Mouse (Mus musculus) kidney, embryonic 16.5 days (tissue): ENCODE data around the gene Ank2. TPM values are rescaled to one million over a fixed set of nuclear protein-coding genes. Genes with fewer than 3 reads are reported as not detected.

ENCODE experiments used
- ATAC-seq: fragments of 200-750 bp; cut with Nextera tagmentation; 2 replicates; pipeline ENCODE4 v1.8.0; 2017; ENCODE audit warnings: moderate TSS enrichment; ENCODE audit not compliant: low FRiP score, low TSS enrichment
- H3K27ac ChIP-seq: fragments of 300-500 bp; sonication (generic); 2 replicates; pipeline ENCODE4 v1.5.1; 2014; ENCODE audit warnings: low read length
- H3K27me3 ChIP-seq: fragments of 300-500 bp; sonication (generic); 2 replicates; pipeline ENCODE4 v1.6.1; 2014; ENCODE audit warnings: low read length, control low read depth, mixed read lengths; ENCODE audit not compliant: insufficient read depth
- H3K36me3 ChIP-seq: fragments of 300-500 bp; sonication (generic); 2 replicates; pipeline ENCODE4 v1.6.1; 2014; ENCODE audit warnings: low read length, control low read depth, mixed read lengths; ENCODE audit not compliant: insufficient read depth
- H3K4me1 ChIP-seq: fragments of 300-500 bp; sonication (generic); 2 replicates; pipeline ENCODE4 v1.6.1; 2014; ENCODE audit warnings: low read length, control low read depth, mixed read lengths; ENCODE audit not compliant: insufficient read depth
- H3K4me2 ChIP-seq: fragments of 300-500 bp; sonication (generic); replicated peaks from 2 replicates; pipeline ENCODE4 v1.6.1; 2014; ENCODE audit warnings: low read depth, low read length
- H3K4me3 ChIP-seq: fragments of 300-500 bp; sonication (generic); 2 replicates; pipeline ENCODE4 v1.5.1; 2014; ENCODE audit warnings: mild to moderate bottlenecking, low read length
- H3K9ac ChIP-seq: fragments of 300-500 bp; sonication (generic); replicated peaks from 2 replicates; pipeline ENCODE4 v1.6.1; 2014; ENCODE audit warnings: low read length
- H3K9me3 ChIP-seq: fragments of 300-500 bp; sonication (generic); 2 replicates; pipeline ENCODE4 v1.6.1; 2016; ENCODE audit warnings: low read length, control low read depth
- WGBS: fragments of 180-500 bp; shearing (Covaris S2); extraction: QIAGEN DNeasy Blood & Tissue Kit; methylation state at CpG from one replicate; pipeline ENCODE4 v1.1.7; 2014; 5-methylcytosine and 5-hydroxymethylcytosine counted together
- polyA plus RNA-seq: library from polyadenylated mRNA; unstranded; fragments of >200 nt; fragmentation: Nextera tagmentation; extraction: Ambion mirVana; gene quantifications from 2 replicates; pipeline ENCODE4 v1.2.1, GENCODE M21; 2015

Gene Ank2
- polyA plus RNA-seq, 1 experiment from 2014 or later = 7.5 TPM

DNA sequence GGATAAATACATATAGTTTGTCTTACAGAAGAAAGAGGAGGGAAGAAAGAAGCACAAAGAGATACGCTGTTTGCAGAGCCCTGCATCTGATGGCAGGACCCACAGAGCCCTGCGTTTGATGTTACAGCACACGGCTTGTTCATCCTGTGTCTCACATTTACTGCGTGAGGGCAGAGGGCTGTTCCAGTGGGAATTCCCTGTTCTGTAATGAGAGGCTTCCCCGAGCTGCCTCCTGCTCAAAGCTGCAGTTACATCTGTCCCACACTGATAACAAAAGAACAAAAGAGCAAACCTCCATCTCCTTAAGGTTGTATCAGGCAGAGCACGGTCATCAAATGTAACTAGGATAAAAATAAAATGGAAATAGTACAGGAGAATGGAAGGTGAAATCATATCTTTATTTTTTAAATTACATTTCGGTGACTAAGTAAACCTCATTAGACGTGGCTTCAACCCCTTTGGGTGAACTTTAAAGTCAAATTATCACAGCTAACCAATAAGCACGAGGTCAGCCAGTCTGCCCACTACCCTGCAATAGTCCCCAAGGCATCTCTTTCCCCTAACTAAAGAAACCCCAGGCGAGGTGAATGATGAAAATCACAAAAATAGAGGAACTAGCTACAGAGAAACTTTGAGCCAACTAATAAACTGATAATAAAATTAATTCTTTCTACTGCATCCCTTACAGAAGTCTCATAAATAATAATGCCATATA, 255.1 kb downstream of the Ank2 start:
- WGBS = 42% methylated on average over 10 of the region's 10 CpGs
- Histone ChIP-seq H3K27ac (no peak overlapping the region), H3K4me1 (peaks cover 5% of the 10 kb centered on the region; the same call in 1 of the 2 replicates), H3K9ac (no peak overlapping the region), H3K9me3 (no peaks in the 10 kb centered on the region), H3K4me2 (no peak overlapping the region), H3K4me3 (no peak overlapping the region), H3K36me3 (no peaks in the 10 kb centered on the region), H3K27me3 (no peaks in the 10 kb centered on the region)
- no peak for ATAC-seq

DNA sequence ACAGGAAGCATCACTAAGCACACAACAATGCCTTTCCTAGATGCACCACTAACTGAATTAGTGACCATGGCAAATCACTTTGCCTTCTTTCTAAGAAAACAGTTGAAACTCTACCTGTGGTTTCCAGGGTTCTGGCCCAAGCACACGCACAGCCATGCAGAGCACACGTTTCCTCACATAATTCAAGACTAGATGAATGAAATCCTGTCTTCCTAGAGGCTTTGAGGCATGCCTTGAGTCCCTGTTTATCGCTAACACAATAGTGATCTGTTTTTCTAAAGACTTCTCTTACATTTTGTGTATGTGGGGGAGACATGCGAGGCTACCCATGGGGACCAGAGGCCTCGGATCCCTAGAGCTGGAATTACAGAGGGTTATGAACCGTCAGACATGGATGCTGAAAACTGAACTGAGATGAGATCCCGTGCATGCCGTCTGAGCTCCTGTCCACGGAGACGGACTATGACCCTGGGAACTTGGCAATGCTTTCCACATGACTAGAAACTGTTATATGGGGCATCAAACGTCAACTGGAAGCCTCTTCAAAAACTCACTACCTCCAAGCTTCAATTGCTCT, 256.8 kb downstream of the Ank2 start:
- Histone ChIP-seq H3K4me1 (peaks cover 1% of the 10 kb centered on the region; the same call in 1 of the 2 replicates), H3K9me3 (no peaks in the 10 kb centered on the region), H3K4me3 (no peak overlapping the region), H3K9ac (no peak overlapping the region), H3K4me2 (no peak overlapping the region), H3K27ac (no peak overlapping the region), H3K36me3 (no peaks in the 10 kb centered on the region), H3K27me3 (no peaks in the 10 kb centered on the region)
- WGBS = 46% methylated on average over 11 of the region's 11 CpGs
- ATAC-seq = peak; percentile 31; the same call in 1 of the 2 replicates

DNA sequence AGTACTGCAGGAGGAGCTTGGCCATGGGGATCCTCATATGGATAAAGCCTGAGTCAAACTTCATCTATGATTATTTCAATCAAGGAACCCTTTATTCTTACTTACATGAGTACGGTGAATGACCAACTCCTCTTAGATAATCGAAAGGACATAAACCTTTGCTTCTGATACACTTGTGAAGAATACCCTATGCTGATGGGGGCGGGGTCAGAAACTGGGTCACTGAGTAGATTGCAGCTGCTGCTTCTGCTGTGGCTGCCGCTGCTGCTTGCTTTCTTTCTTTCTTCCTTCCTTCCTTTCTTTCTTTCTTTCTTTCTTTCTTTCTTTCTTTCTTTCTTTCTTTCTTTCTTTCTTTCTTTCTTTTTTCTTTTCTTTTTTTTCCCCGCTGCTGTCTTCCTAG, 263.9 kb downstream of the Ank2 start:
- WGBS = 88% methylated on average over 5 of the region's 5 CpGs

DNA sequence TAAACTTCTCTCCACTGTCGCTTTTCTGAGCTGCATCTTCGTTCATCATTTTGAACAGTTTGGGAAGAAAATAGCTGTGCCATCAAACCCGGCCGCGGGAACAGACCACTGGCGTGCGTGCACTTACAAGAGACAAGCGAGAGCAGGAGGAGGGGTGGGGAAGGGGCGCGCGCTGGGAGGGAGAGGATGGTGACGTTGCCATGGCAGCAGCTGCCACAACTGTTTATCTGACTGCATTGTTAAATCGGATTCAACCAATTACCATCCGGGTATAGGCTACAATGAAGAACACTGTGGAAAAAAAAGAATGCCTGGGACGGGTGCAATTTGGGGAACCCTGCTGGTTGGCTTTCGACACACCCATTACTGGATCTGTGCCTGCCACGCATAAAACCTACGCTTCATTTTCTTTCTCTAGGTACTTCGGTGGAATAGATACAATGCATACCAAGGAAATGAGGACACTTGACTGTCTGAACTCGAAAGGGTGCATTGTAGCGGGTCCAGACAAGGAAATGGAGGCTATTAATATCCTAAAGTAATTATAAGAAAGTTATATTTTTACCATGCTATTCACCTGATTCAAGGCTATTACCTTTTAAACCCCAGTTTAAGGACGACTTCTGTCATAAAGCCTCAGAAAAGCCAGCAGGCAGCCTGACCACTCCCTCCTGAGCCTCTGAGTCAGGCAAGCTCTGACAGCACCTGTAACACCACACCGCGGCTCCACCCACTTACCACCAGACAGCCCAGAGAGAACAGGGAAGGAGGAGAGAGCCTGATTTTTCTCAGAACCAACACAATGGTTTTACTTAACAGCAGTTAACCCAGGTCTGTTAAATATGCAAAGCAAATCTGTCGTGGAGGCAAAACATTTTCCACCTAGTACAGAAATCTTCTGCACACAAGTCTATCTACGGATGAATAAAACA, 273.1 kb downstream of the Ank2 start:
- Histone ChIP-seq H3K4me2 (peak overlapping the region; percentile 71), H3K27ac (no peak overlapping the region), H3K36me3 (no peaks in the 10 kb centered on the region), H3K27me3 (no peaks in the 10 kb centered on the region), H3K9ac (no peak overlapping the region), H3K4me1 (peaks cover 13% of the 10 kb centered on the region), H3K9me3 (no peaks in the 10 kb centered on the region), H3K4me3 (peak overlapping the region; percentile 38)
- peak; percentile 89; the same call in 1 of the 2 replicates for ATAC-seq
- 4% methylated on average over 26 of the region's 26 CpGs for WGBS

More for the DNA sequence above, 263.9 kb downstream of the Ank2 start:
- Histone ChIP-seq H3K27me3 (no peaks in the 10 kb centered on the region), H3K27ac (no peak overlapping the region), H3K9me3 (no peaks in the 10 kb centered on the region), H3K4me2 (no peak overlapping the region), H3K9ac (no peak overlapping the region), H3K36me3 (no peaks in the 10 kb centered on the region), H3K4me1 (no peaks in the 10 kb centered on the region), H3K4me3 (no peak overlapping the region)
- no peak for ATAC-seq

DNA sequence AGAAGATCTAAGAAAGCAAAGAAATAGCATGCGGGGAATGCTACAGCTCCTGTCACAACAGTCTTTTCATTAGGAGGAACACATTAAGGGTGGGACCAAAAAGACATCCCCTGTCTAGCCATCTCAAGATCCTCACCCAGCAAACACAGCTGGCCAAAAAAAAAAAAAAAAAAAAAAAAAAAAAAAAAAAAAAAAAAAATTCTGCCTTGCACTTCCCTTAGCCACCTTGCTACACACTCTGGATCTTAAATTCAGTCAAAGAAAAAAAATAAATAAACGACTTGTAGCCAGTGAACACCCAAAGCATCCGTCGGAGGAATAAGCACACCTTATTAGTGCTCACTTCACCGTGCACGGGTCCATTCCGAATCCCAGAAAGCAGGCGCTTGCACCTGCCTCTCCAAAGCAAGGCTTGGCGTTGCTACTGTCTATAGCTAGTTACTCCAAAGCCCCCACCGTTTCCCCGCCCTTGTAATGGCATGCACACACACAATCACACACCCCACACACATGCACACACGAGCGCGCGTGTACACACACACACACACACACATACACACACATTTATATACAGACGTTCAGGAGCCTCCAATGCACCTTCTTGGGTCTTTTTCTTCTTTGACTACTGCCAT, 273.9 kb downstream of the Ank2 start:
- Histone ChIP-seq H3K9ac (no peak overlapping the region), H3K4me1 (peaks cover 13% of the 10 kb centered on the region), H3K27me3 (no peaks in the 10 kb centered on the region), H3K4me2 (peak overlapping the region; percentile 71), H3K27ac (no peak overlapping the region), H3K36me3 (no peaks in the 10 kb centered on the region), H3K4me3 (peak overlapping the region; percentile 38), H3K9me3 (no peaks in the 10 kb centered on the region)
- ATAC-seq = peak; percentile 49; the same call in 1 of the 2 replicates
- 13% methylated on average over 16 of the region's 16 CpGs for WGBS

DNA sequence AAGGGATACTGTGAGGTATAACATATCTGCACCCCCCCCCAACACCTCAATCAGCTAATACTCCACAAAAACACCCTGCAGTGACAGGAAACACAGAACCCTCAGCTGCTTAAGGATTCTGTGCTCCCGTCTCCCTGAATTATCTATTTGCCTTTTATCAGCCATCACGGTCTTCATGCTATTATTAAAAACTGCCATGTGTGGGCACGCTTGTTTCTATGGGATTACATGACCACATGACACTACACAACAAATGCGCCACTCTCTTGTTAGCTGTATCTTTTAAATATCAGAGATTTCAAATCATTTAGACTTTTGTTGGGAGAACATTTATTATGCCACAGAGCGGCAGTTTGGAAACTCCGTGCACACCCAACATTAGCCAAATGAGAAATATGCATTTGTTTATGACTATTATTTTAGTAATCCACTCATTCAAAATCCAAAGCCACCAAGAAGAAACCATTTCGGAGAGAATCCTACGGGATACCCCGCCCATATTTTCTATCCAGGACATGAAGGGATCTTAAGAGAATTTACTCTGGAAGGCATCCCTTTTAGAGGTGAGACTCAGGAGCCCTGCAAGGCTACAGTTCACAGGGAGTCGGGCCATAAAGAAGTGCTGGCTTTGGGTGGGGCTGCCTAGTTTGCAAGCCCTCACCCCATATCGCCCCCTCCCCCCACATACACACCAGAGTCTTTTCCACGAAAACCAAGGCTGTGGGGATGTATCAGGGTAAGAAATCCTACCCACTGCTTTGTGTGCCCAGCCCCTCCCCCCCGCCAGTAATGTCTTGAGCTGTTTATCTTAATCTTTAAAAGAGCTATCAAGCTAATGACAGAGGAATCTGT, 274.6 kb downstream of the Ank2 start:
- no peak overlapping the region for H3K4me3 ChIP-seq
- no peak overlapping the region for H3K9ac ChIP-seq
- H3K27ac ChIP-seq = no peak overlapping the region
- H3K9me3 ChIP-seq = no peaks in the 10 kb centered on the region
- H3K27me3 ChIP-seq = no peaks in the 10 kb centered on the region
- peaks cover 13% of the 10 kb centered on the region for H3K4me1 ChIP-seq
- no peak for ATAC-seq
- H3K4me2 ChIP-seq = no peak overlapping the region
- no peaks in the 10 kb centered on the region for H3K36me3 ChIP-seq
- WGBS = 63% methylated on average over 13 of the region's 13 CpGs

DNA sequence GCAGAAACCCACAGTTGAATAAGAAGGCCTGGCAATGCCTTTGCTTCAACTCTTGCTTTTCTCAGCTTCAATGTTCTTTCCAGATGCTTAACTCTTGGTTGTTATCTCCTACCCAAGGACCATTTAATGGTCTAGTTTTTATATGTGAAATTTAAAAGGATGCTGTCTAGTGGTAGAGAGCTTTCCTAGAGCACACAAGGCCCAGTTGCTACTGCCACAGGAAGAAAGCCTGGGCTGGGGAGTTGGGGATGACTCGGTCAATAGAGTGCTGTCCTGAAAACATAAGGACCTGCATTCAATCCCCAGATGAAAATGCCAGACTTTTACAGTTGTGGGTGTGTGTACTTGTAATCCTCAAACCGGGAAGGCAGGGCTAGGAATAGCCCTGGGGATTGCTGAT, 277.1 kb downstream of the Ank2 start:
- H3K36me3 ChIP-seq = no peaks in the 10 kb centered on the region
- whole genome bisulfite sequencing = 89% methylated on average over 2 of the region's 2 CpGs

DNA sequence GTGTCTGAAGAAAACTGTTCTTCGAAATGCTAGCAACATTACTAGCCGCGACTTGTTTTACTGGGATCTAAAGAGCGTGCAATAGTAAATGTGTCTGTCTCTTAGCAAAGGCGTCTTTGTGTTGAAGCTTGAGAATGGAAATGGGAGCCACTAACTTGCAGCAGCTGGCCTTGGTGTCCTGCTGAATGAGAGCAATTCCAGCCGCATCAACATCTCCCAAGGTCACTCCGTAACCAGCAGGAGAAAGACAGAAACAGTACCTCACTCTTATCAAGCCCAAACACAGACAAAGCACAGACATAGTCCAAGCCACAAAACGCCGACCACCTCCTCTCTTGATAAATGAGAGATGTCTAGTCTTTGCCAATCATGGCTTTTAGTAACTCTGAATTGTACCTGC, 278.3 kb downstream of the Ank2 start:
- no peak for ATAC-seq
- no peak overlapping the region for H3K4me2 ChIP-seq
- H3K9me3 ChIP-seq = no peaks in the 10 kb centered on the region
- no peak overlapping the region for H3K9ac ChIP-seq
- 94% methylated on average over 9 of the region's 9 CpGs for WGBS
- H3K4me3 ChIP-seq = no peak overlapping the region
- no peaks in the 10 kb centered on the region for H3K27me3 ChIP-seq
- H3K4me1 ChIP-seq = peaks cover 7% of the 10 kb centered on the region
- no peaks in the 10 kb centered on the region for H3K36me3 ChIP-seq
- H3K27ac ChIP-seq = no peak overlapping the region

More for the DNA sequence above, 277.1 kb downstream of the Ank2 start:
- ATAC-seq = no peak
- H3K4me1 ChIP-seq = peaks cover 13% of the 10 kb centered on the region
- no peak overlapping the region for H3K4me3 ChIP-seq
- no peaks in the 10 kb centered on the region for H3K27me3 ChIP-seq
- no peaks in the 10 kb centered on the region for H3K9me3 ChIP-seq
- H3K27ac ChIP-seq = no peak overlapping the region
- no peak overlapping the region for H3K4me2 ChIP-seq
- H3K9ac ChIP-seq = no peak overlapping the region

DNA sequence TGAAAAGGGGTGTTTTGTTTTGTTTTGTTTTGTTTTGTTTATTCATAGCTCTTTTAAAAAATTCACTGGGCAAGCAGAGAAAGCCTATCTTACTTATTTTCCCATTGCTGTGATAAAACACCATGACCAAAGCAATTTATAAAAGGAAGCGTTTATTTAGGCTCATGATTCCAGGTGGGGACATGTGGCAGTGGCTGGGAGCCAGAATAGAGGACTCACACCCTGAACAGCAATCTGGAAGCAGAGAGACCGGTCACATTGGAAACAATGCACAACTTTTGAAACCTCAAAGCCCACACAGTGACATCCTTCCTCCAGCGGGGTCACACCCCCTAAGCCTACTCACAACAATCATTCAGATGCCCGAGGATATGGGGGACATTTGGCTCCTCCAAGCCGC, 285.6 kb downstream of the Ank2 start:
- 58% methylated on average over 5 of the region's 5 CpGs for WGBS
- H3K36me3 ChIP-seq = no peaks in the 10 kb centered on the region

More for the DNA sequence above, 285.6 kb downstream of the Ank2 start:
- no peak overlapping the region for H3K9ac ChIP-seq
- H3K4me2 ChIP-seq = no peak overlapping the region
- no peaks in the 10 kb centered on the region for H3K9me3 ChIP-seq
- no peak for ATAC-seq
- H3K27me3 ChIP-seq = no peaks in the 10 kb centered on the region
- no peak overlapping the region for H3K27ac ChIP-seq
- no peaks in the 10 kb centered on the region for H3K4me1 ChIP-seq
- no peak overlapping the region for H3K4me3 ChIP-seq
